Mouse (Mus musculus): ENCODE measurements at regions not wholly inside any gene's neighbourhood (a gene's known extent, or its start where the extent isn't known, plus 50 kb on each side); places are given as distances from the start of the nearest gene placed in this dataset.

- Histone ChIP-seq H3K4me3 (no peak overlapping the region), H3K27ac (peak overlapping the region; percentile 58; the same call in 1 of the 2 replicates), H3K27me3 (no peaks in the 10 kb centered on the region), H3K9ac (no peak overlapping the region), H3K4me1 (replicated peaks) (no peaks in the 10 kb centered on the region), H3K9me3 (replicated peaks) (no peaks in the 10 kb centered on the region), H3K4me2 (no peak overlapping the region), H3K36me3 (no peaks in the 10 kb centered on the region)
- ATAC-seq (replicated peaks; ENCODE audit: insufficient number of reproducible peaks, insufficient read depth, low FRiP score, low read depth) = 0 out of 2 replicates have a peak, but pooled peaks have one; percentile 60
- 11% methylated on average over 3 of the region's 3 CpGs for WGBS
Measured at GRCm38 (mm10) chr15:42768396-42768795, 2634.2 kb downstream of the 9330182O14Rik start.

GRCm38 (mm10) chr15:42779903-42780302 is 2645.7 kb downstream of the 9330182O14Rik start:
- Histone ChIP-seq H3K27me3 (no peaks in the 10 kb centered on the region), H3K9me3 (replicated peaks) (no peaks in the 10 kb centered on the region), H3K4me2 (no peak overlapping the region), H3K4me3 (no peak overlapping the region), H3K9ac (no peak overlapping the region), H3K27ac (0 out of 2 replicates have a peak overlapping the region, but pooled peaks have one; percentile 23), H3K4me1 (replicated peaks) (peaks cover 2% of the 10 kb centered on the region; the same call in 1 of the 2 replicates), H3K36me3 (no peaks in the 10 kb centered on the region)
- no peak for ATAC-seq (replicated peaks; ENCODE audit: insufficient number of reproducible peaks, insufficient read depth, low FRiP score, low read depth)

GRCm38 (mm10) chr15:42801217-42801616 is 2667.1 kb downstream of the 9330182O14Rik start:
- WGBS = 89% methylated on average over 1 of the region's 1 CpGs
- H3K27ac ChIP-seq = no peak overlapping the region
- H3K4me1 ChIP-seq (replicated peaks) = no peaks in the 10 kb centered on the region
- no peaks in the 10 kb centered on the region for H3K27me3 ChIP-seq
- H3K9me3 ChIP-seq (replicated peaks) = no peaks in the 10 kb centered on the region
- no peak for ATAC-seq (replicated peaks; ENCODE audit: insufficient number of reproducible peaks, insufficient read depth, low FRiP score, low read depth)
- no peak overlapping the region for H3K4me2 ChIP-seq
- H3K36me3 ChIP-seq = no peaks in the 10 kb centered on the region
- no peak overlapping the region for H3K4me3 ChIP-seq
- no peak overlapping the region for H3K9ac ChIP-seq

- Histone ChIP-seq H3K36me3 (no peaks in the 10 kb centered on the region), H3K27ac (no peak overlapping the region), H3K4me2 (no peak overlapping the region), H3K9me3 (replicated peaks) (no peaks in the 10 kb centered on the region), H3K4me3 (no peak overlapping the region), H3K9ac (no peak overlapping the region), H3K4me1 (replicated peaks) (no peaks in the 10 kb centered on the region), H3K27me3 (no peaks in the 10 kb centered on the region)
- no peak for ATAC-seq (replicated peaks; ENCODE audit: insufficient number of reproducible peaks, insufficient read depth, low FRiP score, low read depth)
- 62% methylated on average over 1 of the region's 1 CpGs for WGBS
Measured at GRCm38 (mm10) chr15:42810871-42811490, 2676.8 kb downstream of the 9330182O14Rik start.

- Histone ChIP-seq H3K4me1 (replicated peaks) (no peaks in the 10 kb centered on the region), H3K9me3 (replicated peaks) (no peaks in the 10 kb centered on the region), H3K4me2 (no peak overlapping the region), H3K36me3 (no peaks in the 10 kb centered on the region), H3K4me3 (no peak overlapping the region), H3K27me3 (no peaks in the 10 kb centered on the region), H3K27ac (no peak overlapping the region), H3K9ac (no peak overlapping the region)
- 70% methylated on average over 4 of the region's 4 CpGs for WGBS
- ATAC-seq (replicated peaks; ENCODE audit: insufficient number of reproducible peaks, insufficient read depth, low FRiP score, low read depth) = no peak
Measured at GRCm38 (mm10) chr15:42815026-42815724, 2681.0 kb downstream of the 9330182O14Rik start.

- no peaks in the 10 kb centered on the region for H3K27me3 ChIP-seq
- H3K9me3 ChIP-seq (replicated peaks) = no peaks in the 10 kb centered on the region
- H3K36me3 ChIP-seq = no peaks in the 10 kb centered on the region
- no peaks in the 10 kb centered on the region for H3K4me1 ChIP-seq (replicated peaks)
- H3K9ac ChIP-seq = no peak overlapping the region
- H3K27ac ChIP-seq = no peak overlapping the region
- no peak overlapping the region for H3K4me2 ChIP-seq
- no peak overlapping the region for H3K4me3 ChIP-seq
- ATAC-seq (replicated peaks; ENCODE audit: insufficient number of reproducible peaks, insufficient read depth, low FRiP score, low read depth) = no peak
- WGBS = 81% methylated on average over 1 of the region's 1 CpGs
Measured at GRCm38 (mm10) chr15:42838839-42839238, 2704.7 kb downstream of the 9330182O14Rik start.

GRCm38 (mm10) chr15:42850003-42850402 is 2715.8 kb downstream of the 9330182O14Rik start:
- 70% methylated on average over 2 of the region's 2 CpGs for WGBS
- Histone ChIP-seq H3K4me2 (no peak overlapping the region), H3K4me1 (replicated peaks) (no peaks in the 10 kb centered on the region), H3K9me3 (replicated peaks) (no peaks in the 10 kb centered on the region), H3K9ac (no peak overlapping the region), H3K27me3 (no peaks in the 10 kb centered on the region), H3K27ac (no peak overlapping the region), H3K36me3 (no peaks in the 10 kb centered on the region), H3K4me3 (no peak overlapping the region)
- ATAC-seq (replicated peaks; ENCODE audit: insufficient number of reproducible peaks, insufficient read depth, low FRiP score, low read depth) = no peak

GRCm38 (mm10) chr15:42872491-42872890 is 2738.3 kb downstream of the 9330182O14Rik start:
- H3K9me3 ChIP-seq (replicated peaks) = no peaks in the 10 kb centered on the region
- H3K36me3 ChIP-seq = no peaks in the 10 kb centered on the region
- peak; percentile 31; the same call in 1 of the 2 replicates for ATAC-seq (replicated peaks; ENCODE audit: insufficient number of reproducible peaks, insufficient read depth, low FRiP score, low read depth)
- WGBS = 26% methylated on average over 2 of the region's 2 CpGs
- peaks cover 13% of the 10 kb centered on the region for H3K4me1 ChIP-seq (replicated peaks)
- H3K4me2 ChIP-seq = no peak overlapping the region
- no peaks in the 10 kb centered on the region for H3K27me3 ChIP-seq
- no peak overlapping the region for H3K9ac ChIP-seq
- H3K4me3 ChIP-seq = no peak overlapping the region
- peak overlapping the region; percentile 37 for H3K27ac ChIP-seq

- H3K27me3 ChIP-seq = no peaks in the 10 kb centered on the region
- no peak overlapping the region for H3K9ac ChIP-seq
- no peaks in the 10 kb centered on the region for H3K4me1 ChIP-seq (replicated peaks)
- no peaks in the 10 kb centered on the region for H3K36me3 ChIP-seq
- WGBS = 79% methylated on average over 1 of the region's 1 CpGs
- no peak overlapping the region for H3K27ac ChIP-seq
- ATAC-seq (replicated peaks; ENCODE audit: insufficient number of reproducible peaks, insufficient read depth, low FRiP score, low read depth) = no peak
- H3K4me2 ChIP-seq = no peak overlapping the region
- no peak overlapping the region for H3K4me3 ChIP-seq
- no peaks in the 10 kb centered on the region for H3K9me3 ChIP-seq (replicated peaks)
Measured at GRCm38 (mm10) chr15:42894611-42895010, 2760.4 kb downstream of the 9330182O14Rik start.

- Histone ChIP-seq H3K36me3 (no peaks in the 10 kb centered on the region), H3K9me3 (replicated peaks) (no peaks in the 10 kb centered on the region), H3K27me3 (no peaks in the 10 kb centered on the region), H3K4me1 (replicated peaks) (no peaks in the 10 kb centered on the region), H3K4me2 (no peak overlapping the region), H3K27ac (no peak overlapping the region), H3K9ac (no peak overlapping the region), H3K4me3 (no peak overlapping the region)
- no peak for ATAC-seq (replicated peaks; ENCODE audit: insufficient number of reproducible peaks, insufficient read depth, low FRiP score, low read depth)
- 89% methylated on average over 7 of the region's 7 CpGs for WGBS
Measured at GRCm38 (mm10) chr15:42900056-42900455, 2765.9 kb downstream of the 9330182O14Rik start.

- WGBS = 81% methylated on average over 3 of the region's 3 CpGs
Measured at GRCm38 (mm10) chr15:42901782-42902181, 2767.6 kb downstream of the 9330182O14Rik start.

GRCm38 (mm10) chr15:42911357-42911756 is 2777.2 kb downstream of the 9330182O14Rik start:
- no peak for ATAC-seq (replicated peaks; ENCODE audit: insufficient number of reproducible peaks, insufficient read depth, low FRiP score, low read depth)
- no peaks in the 10 kb centered on the region for H3K9me3 ChIP-seq (replicated peaks)

More at GRCm38 (mm10) chr15:42901782-42902181, 2767.6 kb downstream of the 9330182O14Rik start:
- Histone ChIP-seq H3K4me3 (no peak overlapping the region), H3K27ac (no peak overlapping the region), H3K9ac (no peak overlapping the region), H3K4me2 (no peak overlapping the region), H3K27me3 (no peaks in the 10 kb centered on the region), H3K9me3 (replicated peaks) (no peaks in the 10 kb centered on the region), H3K4me1 (replicated peaks) (no peaks in the 10 kb centered on the region), H3K36me3 (no peaks in the 10 kb centered on the region)
- no peak for ATAC-seq (replicated peaks; ENCODE audit: insufficient number of reproducible peaks, insufficient read depth, low FRiP score, low read depth)

More at GRCm38 (mm10) chr15:42911357-42911756, 2777.2 kb downstream of the 9330182O14Rik start:
- H3K4me3 ChIP-seq = no peak overlapping the region
- H3K27ac ChIP-seq = no peak overlapping the region
- H3K4me1 ChIP-seq (replicated peaks) = no peaks in the 10 kb centered on the region
- no peaks in the 10 kb centered on the region for H3K36me3 ChIP-seq
- WGBS = 89% methylated on average over 2 of the region's 2 CpGs
- H3K27me3 ChIP-seq = no peaks in the 10 kb centered on the region
- H3K9ac ChIP-seq = no peak overlapping the region
- H3K4me2 ChIP-seq = no peak overlapping the region

Measured in heart, embryonic 15.5 days (tissue).